Mouse (Mus musculus) midbrain, postnatal 0 days (tissue): ENCODE measurements around the gene Lmod1. TPM values are rescaled to one million over a fixed set of nuclear protein-coding genes. Genes with fewer than 3 reads are reported as not detected.

Experiments
- ATAC-seq: fragments of 200-750 bp; cut with Nextera tagmentation; 2 replicates; pipeline ENCODE4 v1.8.0; 2017; ENCODE audit warnings: moderate number of reproducible peaks, mild to moderate bottlenecking, moderate TSS enrichment, moderate library complexity; ENCODE audit not compliant: low FRiP score
- DNase-seq: peaks from one replicate; pipeline ENCODE4 v3.0.0-alpha.2; 2015; ENCODE audit warnings: low spot score
- H3K27ac ChIP-seq: fragments of 300-500 bp; sonication (generic); 2 replicates; pipeline ENCODE4 v1.5.1; 2014; ENCODE audit warnings: low read depth, mild to moderate bottlenecking, low read length, mixed read lengths
- H3K27me3 ChIP-seq: fragments of 300-500 bp; sonication (generic); 2 replicates; pipeline ENCODE4 v1.6.1; 2014; ENCODE audit warnings: low read length, control low read depth, mixed read lengths; ENCODE audit not compliant: insufficient read depth
- H3K36me3 ChIP-seq: fragments of 300-500 bp; sonication (generic); 2 replicates; pipeline ENCODE4 v1.6.1; 2014; ENCODE audit warnings: low read length, control low read depth, mixed read lengths; ENCODE audit not compliant: insufficient read depth
- H3K4me1 ChIP-seq: fragments of 300-500 bp; sonication (generic); 2 replicates; pipeline ENCODE4 v1.6.1; 2014; ENCODE audit warnings: mild to moderate bottlenecking, control low read depth, antibody characterized with exemption, low read length, mixed read lengths; ENCODE audit not compliant: insufficient read depth
- H3K4me2 ChIP-seq: fragments of 300-500 bp; sonication (generic); 2 replicates; pipeline ENCODE4 v1.6.1; 2014; ENCODE audit warnings: low read depth, mild to moderate bottlenecking, low read length, mixed read lengths; ENCODE audit not compliant: poor library complexity, severe bottlenecking
- H3K4me3 ChIP-seq: fragments of 300-500 bp; sonication (generic); 2 replicates; pipeline ENCODE4 v1.5.1; 2014; ENCODE audit warnings: low read depth, mild to moderate bottlenecking, low read length, moderate library complexity
- H3K9ac ChIP-seq: fragments of 300-500 bp; sonication (generic); replicated peaks from 2 replicates; pipeline ENCODE4 v1.6.1; 2014; ENCODE audit warnings: mild to moderate bottlenecking, low read length, moderate library complexity, mixed read lengths; ENCODE audit not compliant: poor library complexity, severe bottlenecking
- H3K9me3 ChIP-seq: fragments of 300-500 bp; sonication (generic); 2 replicates; pipeline ENCODE4 v1.6.1; 2016; ENCODE audit warnings: low read length, control low read depth
- CTCF ChIP-seq: IDR thresholded peaks from 2 replicates; pipeline ENCODE4 v1.5.1; 2016; ENCODE audit warnings: antibody characterized with exemption, mild to moderate bottlenecking
- WGBS: fragments of 180-500 bp; shearing (Covaris S2); extraction: QIAGEN DNeasy Blood & Tissue Kit; methylation state at CpG from one replicate; pipeline ENCODE4 v1.1.7; 2014; 5-methylcytosine and 5-hydroxymethylcytosine counted together
- polyA plus RNA-seq: library from polyadenylated mRNA; unstranded; fragments of >200 nt; fragmentation: Nextera tagmentation; extraction: Ambion mirVana; gene quantifications from 2 replicates; pipeline ENCODE4 v1.2.1, GENCODE M21; 2015
- total RNA-seq: library from RNA; depleted of rRNA; stranded (reverse); fragments of >200 nt; gene quantifications from 2 replicates; pipeline ENCODE4 v1.2.3, GENCODE M21; 2014

Lmod1 gene
- total and polyA plus RNA-seq, 2 experiments from 2014 or later, result 0.16 to 0.35 TPM

DNA sequence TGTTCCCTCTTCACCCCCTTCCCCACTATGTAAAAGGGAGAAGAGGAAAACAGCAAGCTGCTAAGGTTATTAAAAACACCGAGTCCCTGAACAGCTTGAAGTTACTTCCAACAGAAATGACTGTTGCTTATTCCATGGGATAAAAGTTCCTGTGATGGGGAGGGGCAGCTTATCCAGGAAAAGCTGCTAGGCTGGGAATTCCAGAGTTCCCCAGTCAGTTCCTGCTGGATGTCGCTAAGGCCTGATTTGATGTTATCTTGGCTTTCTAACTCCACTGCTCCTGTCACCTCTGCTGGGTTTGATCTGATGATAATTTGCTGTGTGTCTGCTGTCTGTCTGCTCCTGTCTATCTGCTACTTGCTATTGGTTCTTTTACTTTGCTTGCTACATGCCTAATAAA, 38.3 kb upstream of the Lmod1 start:
- Histone ChIP-seq H3K4me3 (no peak overlapping the region), H3K9me3 (no peaks in the 10 kb centered on the region), H3K4me1 (no peaks in the 10 kb centered on the region), H3K36me3 (no peaks in the 10 kb centered on the region), H3K27me3 (no peaks in the 10 kb centered on the region), H3K9ac (no peak overlapping the region), H3K27ac (no peak overlapping the region), H3K4me2 (no peak overlapping the region)
- ATAC-seq, result no peak
- WGBS, result 77% methylated on average over 2 of the region's 2 CpGs
- TF ChIP-seq CTCF, result no peak
- no peak for DNase-seq

DNA sequence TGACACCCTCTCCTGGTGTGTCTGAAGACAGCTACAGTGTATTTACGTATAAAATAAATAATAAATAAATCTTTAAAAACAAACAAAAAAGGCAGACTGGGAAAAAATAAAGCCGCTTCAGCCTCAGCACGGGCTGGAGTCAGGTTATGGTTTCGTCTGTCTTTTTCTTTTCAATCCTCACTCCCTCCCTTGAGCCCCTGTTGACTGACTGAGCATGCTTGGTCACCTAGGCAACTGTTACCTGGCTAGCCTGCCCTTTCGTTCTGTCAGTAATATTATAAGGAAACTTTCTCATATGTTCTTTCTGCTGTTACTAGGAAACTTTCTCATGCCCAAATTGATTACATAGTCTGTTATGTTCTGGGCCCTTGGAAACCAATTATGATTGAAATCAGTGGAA, 33.7 kb upstream of the Lmod1 start:
- DNase-seq (peak; percentile 20), ATAC-seq (no peak)
- no peaks in the 10 kb centered on the region for H3K9me3 ChIP-seq
- H3K9ac ChIP-seq, result no peak overlapping the region
- H3K4me3 ChIP-seq, result no peak overlapping the region
- 61% methylated on average over 5 of the region's 5 CpGs for WGBS
- peaks cover 1% of the 10 kb centered on the region; the same call in 1 of the 2 replicates for H3K36me3 ChIP-seq
- H3K27me3 ChIP-seq, result no peaks in the 10 kb centered on the region
- H3K4me2 ChIP-seq, result no peak overlapping the region
- no peak for TF ChIP-seq CTCF
- no peaks in the 10 kb centered on the region for H3K4me1 ChIP-seq
- no peak overlapping the region for H3K27ac ChIP-seq

DNA sequence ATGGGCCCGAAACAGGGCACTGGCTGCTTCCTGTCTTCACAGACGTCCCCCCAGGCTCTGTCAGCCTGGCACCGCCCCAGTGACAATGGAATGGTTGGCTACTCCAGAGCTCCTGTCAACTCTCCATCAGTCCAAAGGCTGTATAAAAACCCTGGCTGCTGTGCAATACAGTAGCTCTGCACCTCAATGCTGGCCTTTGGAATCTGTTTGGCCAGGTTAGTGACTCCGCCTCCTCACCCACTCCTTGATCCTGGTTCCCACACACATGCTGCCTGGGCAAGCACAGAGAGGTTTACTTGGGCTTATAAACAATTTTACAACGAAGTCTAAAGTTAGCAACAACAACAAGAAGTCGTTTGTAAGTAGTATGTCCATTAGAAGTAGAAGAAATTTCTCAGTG, 13.3 kb upstream of the Lmod1 start:
- DNase-seq, result peak; percentile 6

DNA sequence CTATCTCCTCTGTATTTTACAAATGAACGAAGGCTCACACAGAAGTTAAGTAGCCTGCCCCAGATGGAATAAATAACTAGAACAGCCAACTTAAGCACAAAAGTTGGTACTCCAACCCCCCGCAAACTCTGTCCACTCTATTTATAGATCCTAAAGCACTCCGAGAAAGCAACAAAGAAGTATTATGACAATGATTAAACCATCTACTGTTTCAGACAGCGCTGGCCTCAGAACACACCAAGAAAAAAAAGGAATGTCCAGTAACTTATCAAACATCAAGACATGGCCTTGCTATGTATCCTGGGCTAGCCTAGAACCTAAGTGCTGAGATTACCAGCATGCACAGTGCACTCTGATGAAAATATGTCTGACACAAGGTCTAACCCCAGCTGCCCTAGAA, 12.4 kb upstream of the Lmod1 start:
- Histone ChIP-seq H3K9ac (no peak overlapping the region), H3K4me1 (peaks cover 11% of the 10 kb centered on the region; the same call in 1 of the 2 replicates), H3K4me3 (peak overlapping the region; percentile 89), H3K27me3 (no peaks in the 10 kb centered on the region), H3K27ac (no peak overlapping the region), H3K9me3 (no peaks in the 10 kb centered on the region), H3K36me3 (peaks cover 19% of the 10 kb centered on the region), H3K4me2 (peak overlapping the region; percentile 74)
- DNase-seq (no peak), ATAC-seq (no peak)
- TF ChIP-seq CTCF, result no peak
- WGBS, result 91% methylated on average over 4 of the region's 4 CpGs

More for the DNA sequence above, 13.3 kb upstream of the Lmod1 start:
- Histone ChIP-seq H3K4me3 (no peak overlapping the region), H3K9ac (no peak overlapping the region), H3K27me3 (no peaks in the 10 kb centered on the region), H3K27ac (no peak overlapping the region), H3K4me2 (no peak overlapping the region), H3K36me3 (peaks cover 20% of the 10 kb centered on the region), H3K9me3 (no peaks in the 10 kb centered on the region), H3K4me1 (peaks cover 11% of the 10 kb centered on the region; the same call in 1 of the 2 replicates)
- 84% methylated on average over 6 of the region's 6 CpGs for WGBS
- no peak for ATAC-seq
- TF ChIP-seq CTCF, result no peak

DNA sequence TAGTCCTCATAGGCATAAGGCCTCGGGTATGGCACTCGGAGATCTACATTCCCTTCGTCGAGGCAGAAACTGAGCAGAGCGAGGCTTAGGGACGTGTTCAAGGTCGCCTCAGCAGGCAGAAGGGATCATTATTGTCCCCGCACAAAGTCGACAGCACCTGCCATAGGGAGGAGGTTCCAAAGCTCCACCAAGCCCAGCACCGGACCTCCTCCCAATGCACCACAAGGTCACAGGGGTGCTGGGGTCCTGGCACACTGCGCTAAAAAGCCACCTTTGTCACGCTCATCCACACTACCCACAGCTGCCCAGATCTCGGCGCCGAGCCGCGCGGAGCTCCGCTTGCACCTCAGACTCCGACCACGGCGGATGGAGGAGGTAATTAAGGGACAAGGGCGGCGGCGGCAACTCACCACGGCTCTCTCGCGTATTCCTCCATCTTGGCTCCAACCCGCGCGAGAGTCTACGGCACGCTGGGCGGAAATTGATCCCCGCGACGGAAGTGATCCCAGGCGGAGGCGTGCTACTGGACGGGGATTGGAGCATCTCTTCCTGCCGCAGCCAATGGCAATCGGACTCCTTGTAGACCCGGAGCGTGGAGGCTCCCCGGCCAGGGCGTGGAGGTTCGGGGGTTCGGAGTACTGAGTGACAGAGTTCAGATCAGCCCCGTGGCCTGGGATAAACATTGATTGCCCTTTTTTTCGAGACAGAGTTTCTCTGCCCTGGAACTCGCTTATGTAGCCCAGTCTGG, 11.1 kb upstream of the Lmod1 start, which contains the start of gene Timm17a:
TSS of gene Timm17a (minus strand) at position 495 of the 748 bp plus-strand sequence.
- ATAC-seq, result peak; percentile 99
- Histone ChIP-seq H3K36me3 (peaks cover 7% of the 10 kb centered on the region; the same call in 1 of the 2 replicates), H3K9me3 (no peaks in the 10 kb centered on the region), H3K27me3 (no peaks in the 10 kb centered on the region), H3K4me2 (peak within 1 kb of the TSS; percentile 74), H3K27ac (peak within 1 kb of the TSS; percentile 85), H3K4me3 (peak within 1 kb of the TSS; percentile 89), H3K9ac (peak within 1 kb of the TSS; percentile 96), H3K4me1 (peaks cover 11% of the 10 kb centered on the region; the same call in 1 of the 2 replicates)
- WGBS, result 0% methylated on average over 51 of the region's 51 CpGs
- DNase-seq, result peak; percentile 96
- TF ChIP-seq CTCF, result no peak; the same call in 1 of the 2 replicates

DNA sequence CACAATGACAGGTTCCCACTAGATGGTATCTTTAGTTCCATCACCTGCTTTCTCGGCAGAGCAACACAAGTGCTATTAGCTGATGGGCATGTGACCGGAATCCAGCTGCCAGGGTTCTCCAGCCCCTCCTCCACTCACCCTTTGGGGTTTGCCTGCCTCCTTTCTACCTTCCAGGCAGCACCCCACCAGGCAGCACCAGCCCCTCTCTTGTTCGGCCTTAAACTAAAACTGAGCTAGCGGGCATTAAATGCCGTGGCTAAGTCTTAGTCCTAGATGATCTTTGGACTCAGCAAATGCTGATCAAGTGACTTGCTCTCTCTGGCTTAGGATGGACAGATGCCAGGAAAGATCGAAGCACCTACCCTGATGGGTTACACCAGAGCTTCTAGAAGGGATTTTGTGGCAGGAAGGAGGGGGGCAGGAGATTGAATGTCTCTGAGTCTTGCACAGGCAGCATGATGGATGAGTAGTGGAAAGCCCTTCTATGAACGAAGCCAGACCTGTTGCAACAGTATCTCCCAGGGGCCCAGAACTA, 1.2 kb upstream of the Lmod1 start:
- 84% methylated on average over 7 of the region's 7 CpGs for WGBS

More for the DNA sequence above, 1.2 kb upstream of the Lmod1 start:
- TF ChIP-seq CTCF, result no peak
- Histone ChIP-seq H3K27me3 (no peaks in the 10 kb centered on the region), H3K4me3 (no peak overlapping the region), H3K9ac (no peak overlapping the region), H3K4me2 (no peak overlapping the region), H3K9me3 (no peaks in the 10 kb centered on the region), H3K36me3 (no peaks in the 10 kb centered on the region), H3K27ac (no peak overlapping the region), H3K4me1 (no peaks in the 10 kb centered on the region)
- no peak for ATAC-seq
- DNase-seq, result no peak
